Mouse (Mus musculus) forebrain, embryonic 11.5 days (tissue): ENCODE results near the gene Ftsj1. TPM values are rescaled to one million over a fixed set of nuclear protein-coding genes. Genes with fewer than 3 reads are reported as not detected.

Source experiments
- ATAC-seq: fragments of 200-750 bp; cut with Nextera tagmentation; replicated peaks from 2 replicates; pipeline ENCODE4 v1.8.0; 2017; ENCODE audit warnings: moderate TSS enrichment; ENCODE audit not compliant: low FRiP score
- DNase-seq: peaks from one replicate; pipeline ENCODE4 v3.0.0-alpha.2; 2017; ENCODE audit warnings: low spot score
- H3K27ac ChIP-seq: fragments of 300-500 bp; sonication (generic); 2 replicates; pipeline ENCODE4 v1.5.1; 2014; ENCODE audit warnings: low read depth, low read length
- H3K27me3 ChIP-seq: fragments of 300-500 bp; sonication (generic); 2 replicates; pipeline ENCODE4 v1.6.1; 2014; ENCODE audit warnings: mild to moderate bottlenecking, low read length, mixed read lengths; ENCODE audit not compliant: control insufficient read depth, insufficient read depth
- H3K36me3 ChIP-seq: fragments of 300-500 bp; sonication (generic); 2 replicates; pipeline ENCODE4 v1.6.1; 2014; ENCODE audit warnings: mild to moderate bottlenecking, low read length, moderate library complexity, mixed read lengths; ENCODE audit not compliant: control insufficient read depth, insufficient read depth
- H3K4me1 ChIP-seq: fragments of 300-500 bp; sonication (generic); replicated peaks from 2 replicates; pipeline ENCODE4 v1.6.1; 2014; ENCODE audit warnings: low read length, mixed read lengths; ENCODE audit not compliant: control insufficient read depth, insufficient read depth
- H3K4me2 ChIP-seq: fragments of 300-500 bp; sonication (generic); 2 replicates; pipeline ENCODE4 v1.6.1; 2014; ENCODE audit warnings: low read depth, mild to moderate bottlenecking, low read length, moderate library complexity, mixed read lengths; ENCODE audit not compliant: severe bottlenecking
- H3K4me3 ChIP-seq: fragments of 300-500 bp; sonication (generic); 2 replicates; pipeline ENCODE4 v1.5.1; 2014; ENCODE audit warnings: low read depth, low read length
- H3K9ac ChIP-seq: fragments of 300-500 bp; sonication (generic); 2 replicates; pipeline ENCODE4 v1.6.1; 2014; ENCODE audit warnings: low read length
- H3K9me3 ChIP-seq: fragments of 300-500 bp; sonication (generic); 2 replicates; pipeline ENCODE4 v1.6.1; 2016; ENCODE audit warnings: low read length, mixed read lengths; ENCODE audit not compliant: control insufficient read depth
- WGBS: fragments of 180-500 bp; shearing (Covaris S2); extraction: QIAGEN DNeasy Blood & Tissue Kit; methylation state at CpG from one replicate; pipeline ENCODE4 v1.1.7; 2014; 5-methylcytosine and 5-hydroxymethylcytosine counted together
- polyA plus RNA-seq: library from polyadenylated mRNA; unstranded; fragments of >200 nt; fragmentation: Nextera tagmentation; extraction: Ambion mirVana; gene quantifications from 2 replicates; pipeline ENCODE4 v1.2.1, GENCODE M21; 2014

Gene Ftsj1
- polyA plus RNA-seq, 1 experiment from 2014 or later, result 40.4 TPM

DNA sequence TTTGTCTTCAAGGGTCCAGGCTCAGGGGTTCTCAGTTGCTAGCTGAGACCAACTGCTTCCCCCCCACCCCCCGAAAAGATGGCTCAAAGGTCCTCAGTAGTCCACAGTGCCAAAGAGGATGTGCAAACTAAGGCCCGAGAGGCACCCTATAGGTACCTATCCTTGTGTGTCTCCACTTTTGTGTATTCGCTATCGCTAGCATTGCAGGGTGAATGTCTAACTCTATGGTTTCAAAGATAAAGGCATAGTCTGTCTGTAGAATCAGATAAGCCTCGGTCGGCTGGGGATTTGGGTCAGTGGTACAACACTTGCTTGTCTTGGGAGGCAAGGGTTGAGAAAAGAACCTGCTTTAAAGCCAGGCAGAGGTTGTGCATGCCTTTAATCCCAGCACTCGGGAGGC, 28.7 kb downstream of the Ftsj1 start:
- H3K27me3 ChIP-seq, result no peaks in the 10 kb centered on the region
- H3K9me3 ChIP-seq, result no peaks in the 10 kb centered on the region
- no peak overlapping the region for H3K4me3 ChIP-seq
- 87% methylated on average over 7 of the region's 7 CpGs for WGBS
- H3K4me2 ChIP-seq, result no peak overlapping the region
- ATAC-seq, result no peak
- H3K4me1 ChIP-seq, result no peaks in the 10 kb centered on the region
- no peak overlapping the region for H3K9ac ChIP-seq
- no peak overlapping the region for H3K27ac ChIP-seq
- no peaks in the 10 kb centered on the region for H3K36me3 ChIP-seq
- no peak for DNase-seq

DNA sequence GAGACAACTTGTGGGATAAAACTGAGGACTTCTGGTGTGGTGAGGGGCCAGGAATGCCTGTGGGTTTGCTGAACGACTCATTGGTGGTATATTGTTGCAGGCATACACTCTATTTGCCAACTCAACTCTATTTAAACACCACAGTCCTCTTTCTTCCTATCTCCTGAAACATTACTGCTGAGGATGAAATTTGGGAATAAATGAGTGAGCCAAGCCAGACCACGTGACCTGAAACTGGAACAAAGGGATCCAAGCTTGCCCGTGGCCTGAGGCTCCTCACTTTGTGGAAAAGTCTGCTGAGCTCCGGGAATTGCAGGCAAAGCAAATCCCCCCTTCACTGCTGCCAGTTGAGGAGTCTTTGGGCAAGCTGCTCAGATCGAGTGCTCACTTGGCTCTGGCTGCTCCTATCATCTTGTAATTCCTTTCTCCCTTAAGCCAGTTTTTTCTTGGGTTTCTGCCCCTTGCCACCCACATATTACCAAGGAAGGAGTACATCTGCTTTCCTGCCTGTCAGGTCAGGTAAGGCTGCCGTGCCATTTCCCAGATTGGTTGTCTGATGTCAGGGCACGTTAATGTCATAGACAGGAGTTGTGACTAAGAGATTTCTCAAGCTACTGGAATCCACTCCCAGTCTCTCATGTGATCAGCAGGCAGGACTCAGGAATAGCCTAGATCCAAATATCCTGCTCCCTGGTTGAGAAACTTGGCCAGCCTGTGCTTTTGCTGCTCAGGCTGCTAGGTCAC, 29.4 kb downstream of the Ftsj1 start:
- Histone ChIP-seq H3K4me1 (no peaks in the 10 kb centered on the region), H3K27me3 (no peaks in the 10 kb centered on the region), H3K4me3 (no peak overlapping the region), H3K4me2 (no peak overlapping the region), H3K36me3 (no peaks in the 10 kb centered on the region), H3K27ac (no peak overlapping the region), H3K9me3 (no peaks in the 10 kb centered on the region), H3K9ac (no peak overlapping the region)
- DNase-seq (no peak), ATAC-seq (no peak)
- 57% methylated on average over 7 of the region's 7 CpGs for WGBS

DNA sequence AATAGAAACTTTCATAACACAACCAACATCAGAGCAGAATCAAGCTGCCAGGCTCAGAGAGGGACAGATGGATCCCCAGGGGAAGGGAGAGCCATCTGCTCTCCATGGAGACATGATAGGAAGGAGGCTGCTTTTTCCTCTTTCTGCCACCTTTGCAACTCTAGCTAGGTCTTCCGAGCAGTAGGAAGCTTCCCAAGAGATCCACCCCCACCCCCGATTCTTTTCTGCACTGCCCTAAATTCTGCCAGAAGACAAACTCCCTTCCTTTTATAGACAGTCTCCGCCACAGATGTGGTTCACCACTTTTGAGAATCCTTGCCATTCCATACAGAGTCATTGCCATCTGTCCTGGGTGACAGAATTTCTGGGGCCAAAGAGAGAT, 29.9 kb downstream of the Ftsj1 start:
- no peak overlapping the region for H3K9ac ChIP-seq
- H3K9me3 ChIP-seq, result no peaks in the 10 kb centered on the region
- DNase-seq, result no peak
- H3K27me3 ChIP-seq, result no peaks in the 10 kb centered on the region
- ATAC-seq, result no peak
- H3K4me1 ChIP-seq, result no peaks in the 10 kb centered on the region
- H3K4me2 ChIP-seq, result no peak overlapping the region
- no peak overlapping the region for H3K4me3 ChIP-seq
- H3K27ac ChIP-seq, result no peak overlapping the region
- 69% methylated on average over 3 of the region's 3 CpGs for WGBS
- H3K36me3 ChIP-seq, result no peaks in the 10 kb centered on the region

DNA sequence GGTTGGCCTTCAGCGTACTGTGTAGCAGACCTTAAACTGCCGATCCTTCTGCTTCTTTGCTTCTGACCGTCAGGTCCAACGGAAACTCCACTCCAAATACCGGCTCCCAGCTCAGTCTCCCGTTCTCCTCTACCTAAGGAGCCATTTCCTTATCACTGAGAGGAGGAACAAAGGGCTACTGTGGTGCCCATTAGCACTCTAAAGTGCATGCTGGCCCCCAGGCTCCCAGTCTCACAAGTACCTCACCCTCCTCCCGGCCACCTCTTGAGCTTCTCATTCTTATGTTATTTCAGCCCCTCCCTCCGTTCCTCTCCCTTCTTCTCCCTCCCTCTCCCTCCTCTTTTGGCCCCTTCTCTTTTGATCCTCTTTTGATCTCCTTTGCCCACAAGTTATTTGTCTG, 32.6 kb downstream of the Ftsj1 start:
- Histone ChIP-seq H3K4me2 (no peak overlapping the region), H3K27me3 (no peaks in the 10 kb centered on the region), H3K9me3 (no peaks in the 10 kb centered on the region), H3K4me3 (no peak overlapping the region), H3K36me3 (no peaks in the 10 kb centered on the region), H3K4me1 (no peaks in the 10 kb centered on the region), H3K27ac (no peak overlapping the region), H3K9ac (no peak overlapping the region)
- WGBS, result 35% methylated on average over 8 of the region's 8 CpGs
- ATAC-seq (no peak), DNase-seq (no peak)

DNA sequence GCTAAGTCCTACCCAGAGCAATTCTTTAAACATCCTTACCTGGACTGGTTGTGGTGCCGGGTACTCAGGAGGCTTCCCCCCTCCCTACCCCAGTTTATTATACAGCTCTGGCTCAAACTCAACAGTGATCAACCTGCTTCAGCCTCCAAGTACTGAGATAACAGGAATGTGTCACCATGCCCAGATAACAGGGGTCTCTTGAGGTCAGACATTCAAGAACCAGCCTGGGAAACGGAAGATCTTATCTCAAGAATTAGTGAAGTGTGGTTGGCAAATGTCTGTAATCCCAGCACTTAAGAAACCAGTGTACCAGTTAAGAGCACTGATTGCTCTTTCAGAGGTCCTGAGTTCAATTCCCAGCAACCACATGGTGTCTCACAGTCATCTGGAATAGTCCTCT, 34.1 kb downstream of the Ftsj1 start:
- Histone ChIP-seq H3K4me2 (no peak overlapping the region), H3K36me3 (no peaks in the 10 kb centered on the region), H3K4me3 (no peak overlapping the region), H3K27me3 (no peaks in the 10 kb centered on the region), H3K4me1 (no peaks in the 10 kb centered on the region), H3K9me3 (no peaks in the 10 kb centered on the region), H3K27ac (no peak overlapping the region), H3K9ac (no peak overlapping the region)
- ATAC-seq (no peak), DNase-seq (no peak)
- WGBS, result 57% methylated on average over 2 of the region's 2 CpGs

DNA sequence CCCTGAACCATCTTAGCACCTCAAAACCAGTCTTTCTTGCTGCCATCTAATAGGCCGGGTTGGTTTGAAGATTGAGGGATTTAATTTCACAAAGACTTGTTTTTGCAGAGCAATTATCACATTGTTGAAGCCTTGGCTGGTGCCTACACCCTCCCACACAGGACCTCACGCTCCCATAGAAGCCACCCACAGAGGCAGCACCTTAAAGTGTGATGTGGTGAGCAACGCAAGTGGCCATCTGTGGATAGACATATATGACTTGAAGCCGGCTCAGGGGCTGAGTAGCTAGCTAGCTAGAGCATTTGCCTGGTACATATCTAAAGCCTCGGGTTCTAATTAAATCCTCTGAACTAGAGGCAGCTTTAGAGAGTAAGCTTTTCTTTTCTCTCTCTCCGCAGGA, 34.8 kb downstream of the Ftsj1 start:
- ATAC-seq (no peak), DNase-seq (no peak)
- WGBS, result 24% methylated on average over 6 of the region's 6 CpGs
- Histone ChIP-seq H3K4me3 (no peak overlapping the region), H3K4me1 (no peaks in the 10 kb centered on the region), H3K9ac (no peak overlapping the region), H3K27me3 (no peaks in the 10 kb centered on the region), H3K27ac (no peak overlapping the region), H3K36me3 (no peaks in the 10 kb centered on the region), H3K4me2 (no peak overlapping the region), H3K9me3 (no peaks in the 10 kb centered on the region)

DNA sequence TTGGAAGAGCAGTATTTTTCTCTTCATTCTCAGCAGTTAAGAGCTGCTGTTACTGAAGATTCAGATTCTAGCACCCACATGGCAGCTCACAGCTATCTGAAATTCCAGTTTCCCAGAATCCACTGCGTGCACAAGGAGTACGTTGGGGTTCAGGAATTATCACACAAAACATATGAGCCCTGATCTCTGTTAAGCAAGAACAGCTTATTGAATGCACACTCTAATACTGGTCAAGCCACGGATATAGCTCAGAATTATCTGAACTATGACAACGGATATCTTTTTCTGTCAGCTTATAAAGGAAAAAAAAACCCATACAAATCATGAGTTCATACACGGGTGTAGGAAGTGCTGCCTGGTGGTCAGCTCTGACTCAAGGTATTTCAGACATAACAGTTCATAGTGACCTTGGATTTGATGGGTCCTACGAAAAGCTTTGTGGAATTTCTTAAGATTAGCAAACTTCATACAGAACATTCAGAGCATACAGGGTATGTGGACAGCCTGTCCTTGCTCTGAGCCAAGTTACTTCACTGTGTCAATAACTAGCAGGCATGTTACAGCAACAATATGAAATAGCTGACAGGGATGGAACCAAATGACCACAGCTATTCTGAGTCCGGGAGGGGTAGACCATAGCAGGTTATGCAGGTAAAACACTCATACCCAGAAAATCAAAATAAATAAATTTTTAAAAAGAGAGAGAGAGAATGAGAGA, 40.6 kb downstream of the Ftsj1 start:
- H3K9me3 ChIP-seq, result no peaks in the 10 kb centered on the region
- H3K4me2 ChIP-seq, result no peak overlapping the region
- H3K4me1 ChIP-seq, result no peaks in the 10 kb centered on the region
- ATAC-seq (no peak), DNase-seq (no peak)
- WGBS, result 81% methylated on average over 7 of the region's 7 CpGs
- no peak overlapping the region for H3K4me3 ChIP-seq
- H3K36me3 ChIP-seq, result no peaks in the 10 kb centered on the region
- no peak overlapping the region for H3K27ac ChIP-seq
- H3K9ac ChIP-seq, result no peak overlapping the region
- H3K27me3 ChIP-seq, result no peaks in the 10 kb centered on the region

DNA sequence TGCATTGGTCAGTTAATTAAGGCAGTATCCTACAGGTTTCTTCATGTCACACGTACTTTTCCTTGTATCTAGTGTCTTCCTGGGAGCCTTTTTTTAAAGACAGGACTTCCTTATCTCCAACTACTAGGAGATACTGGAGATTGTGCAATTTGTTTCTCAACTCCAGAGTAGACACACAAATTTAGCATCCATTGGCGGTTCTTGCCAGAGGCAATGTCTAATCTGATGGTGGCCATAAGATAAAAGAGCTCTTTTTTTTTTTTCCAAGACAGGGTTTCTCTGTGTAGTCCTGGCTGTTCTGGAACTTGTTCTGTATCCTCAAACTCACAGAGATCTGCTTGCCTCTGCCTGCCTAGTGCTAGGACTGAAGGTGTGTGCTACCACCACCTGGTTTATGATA, 42.5 kb downstream of the Ftsj1 start:
- DNase-seq (no peak), ATAC-seq (no peak)
- H3K4me1 ChIP-seq, result no peaks in the 10 kb centered on the region
- H3K4me2 ChIP-seq, result no peak overlapping the region
- H3K9me3 ChIP-seq, result no peaks in the 10 kb centered on the region
- no peak overlapping the region for H3K27ac ChIP-seq
- no peaks in the 10 kb centered on the region for H3K36me3 ChIP-seq
- H3K4me3 ChIP-seq, result no peak overlapping the region
- WGBS, result 70% methylated on average over 2 of the region's 2 CpGs
- no peak overlapping the region for H3K9ac ChIP-seq
- H3K27me3 ChIP-seq, result no peaks in the 10 kb centered on the region

DNA sequence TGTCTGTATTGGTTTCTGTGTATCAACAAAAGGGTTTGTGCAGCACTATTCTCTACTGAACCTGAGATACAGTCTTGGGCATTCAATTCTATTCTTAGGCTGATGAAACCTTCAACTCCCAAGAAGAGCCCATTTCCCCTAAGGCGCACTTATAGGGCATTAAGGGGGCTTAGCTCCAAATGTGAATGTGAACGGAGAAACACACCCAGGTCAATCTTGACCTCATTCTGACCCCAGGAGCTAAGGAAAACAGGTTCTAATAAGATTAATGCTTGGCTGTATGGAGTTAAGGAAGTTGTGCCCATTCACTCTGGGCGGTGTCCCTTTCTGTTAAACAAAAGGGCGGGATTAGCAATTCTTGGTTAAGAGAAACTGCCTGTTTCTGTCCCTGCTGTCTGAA, 45.0 kb downstream of the Ftsj1 start:
- no peak overlapping the region for H3K27ac ChIP-seq
- no peak overlapping the region for H3K9ac ChIP-seq
- H3K4me3 ChIP-seq, result no peak overlapping the region
- DNase-seq (no peak), ATAC-seq (no peak)
- 17% methylated on average over 4 of the region's 4 CpGs for WGBS
- H3K4me2 ChIP-seq, result no peak overlapping the region; the same call in 1 of the 2 replicates
- H3K36me3 ChIP-seq, result no peaks in the 10 kb centered on the region
- no peaks in the 10 kb centered on the region for H3K9me3 ChIP-seq
- no peaks in the 10 kb centered on the region for H3K27me3 ChIP-seq
- H3K4me1 ChIP-seq, result no peaks in the 10 kb centered on the region
